Mouse (Mus musculus) embryonic facial prominence, embryonic 15.5 days (tissue): Measurements from ENCODE around the gene Csf3. TPM values are rescaled to one million over a fixed set of nuclear protein-coding genes. Genes with fewer than 3 reads are reported as not detected.
"Not testable (repeated sequence)": the region's sequence is repeated elsewhere in the genome, so short reads cannot be mapped to it uniquely, and the experiment has no call there.

ENCODE experiments used
- ATAC-seq: fragments of 200-750 bp; cut with Nextera tagmentation; 2 replicates; pipeline ENCODE4 v1.8.0; 2017; ENCODE audit warnings: low read depth, moderate TSS enrichment; ENCODE audit not compliant: insufficient number of reproducible peaks, low FRiP score, low TSS enrichment
- H3K27ac ChIP-seq: fragments of 300-500 bp; sonication (generic); replicated peaks from 2 replicates; pipeline ENCODE4 v1.5.1; 2015; ENCODE audit warnings: mild to moderate bottlenecking, inconsistent platforms
- H3K27me3 ChIP-seq: fragments of 300-500 bp; sonication (generic); 2 replicates; pipeline ENCODE4 v1.6.1; 2015; ENCODE audit warnings: inconsistent platforms
- H3K36me3 ChIP-seq: fragments of 300-500 bp; sonication (generic); 2 replicates; pipeline ENCODE4 v1.6.1; 2015; ENCODE audit warnings: mild to moderate bottlenecking, inconsistent platforms
- H3K4me1 ChIP-seq: fragments of 300-500 bp; sonication (generic); 2 replicates; pipeline ENCODE4 v1.6.1; 2015; ENCODE audit warnings: inconsistent platforms
- H3K4me2 ChIP-seq: fragments of 300-500 bp; sonication (generic); replicated peaks from 2 replicates; pipeline ENCODE4 v1.6.1; 2015; ENCODE audit warnings: mild to moderate bottlenecking, inconsistent platforms
- H3K4me3 ChIP-seq: fragments of 300-500 bp; sonication (generic); replicated peaks from 2 replicates; pipeline ENCODE4 v1.5.1; 2015; ENCODE audit warnings: mild to moderate bottlenecking, inconsistent platforms
- H3K9ac ChIP-seq: fragments of 300-500 bp; sonication (generic); 2 replicates; pipeline ENCODE4 v1.6.1; 2015; ENCODE audit warnings: inconsistent platforms
- H3K9me3 ChIP-seq: fragments of 300-500 bp; sonication (generic); replicated peaks from 2 replicates; pipeline ENCODE4 v1.6.1; 2016; ENCODE audit warnings: inconsistent platforms
- WGBS: fragments of 180-500 bp; shearing (Covaris S2); methylation state at CpG from one replicate; pipeline ENCODE4 v1.1.7; 2015; 5-methylcytosine and 5-hydroxymethylcytosine counted together
- polyA plus RNA-seq: library from polyadenylated mRNA; unstranded; fragments of >200 nt; fragmentation: Nextera tagmentation; extraction: Ambion mirVana; gene quantifications from 2 replicates; pipeline ENCODE4 v1.2.1, GENCODE M21; 2015

The Csf3 gene
- 0.12 and 0.31 TPM in 2 replicates for polyA plus RNA-seq

- no peaks in the 10 kb centered on the region for H3K27me3 ChIP-seq
- H3K4me3 ChIP-seq, result no peak within 1 kb of the TSS
- H3K4me1 ChIP-seq, result peaks cover 16% of the 10 kb centered on the region
- ATAC-seq, result no peak
- no peak within 1 kb of the TSS for H3K27ac ChIP-seq
- WGBS, result 31% methylated on average over 10 of the region's 10 CpGs
- H3K4me2 ChIP-seq, result no peak within 1 kb of the TSS
- no peaks in the 10 kb centered on the region for H3K9me3 ChIP-seq
- H3K9ac ChIP-seq, result no peak within 1 kb of the TSS
- H3K36me3 ChIP-seq, result peaks cover 22% of the 10 kb centered on the region
Observed at GRCm38 (mm10) chr11:98701213-98701670, at the start of gene Csf3. Gene Csf3, plus strand, starts transcription at chr11:98701263.

- H3K27ac ChIP-seq, H3K36me3 ChIP-seq, H3K4me1 ChIP-seq, H3K4me3 ChIP-seq, H3K9me3 ChIP-seq, H3K27me3 ChIP-seq, ATAC-seq, H3K9ac ChIP-seq, H3K4me2 ChIP-seq: not testable (repeated sequence)
- 11% methylated on average over 7 of the region's 7 CpGs for WGBS
Observed at GRCm38 (mm10) chr11:98655076-98655475, 46.0 kb upstream of the Csf3 start.

- ATAC-seq, result no peak
- no peaks in the 10 kb centered on the region for H3K9me3 ChIP-seq
- H3K4me3 ChIP-seq, result no peak overlapping the region
- no peaks in the 10 kb centered on the region for H3K27me3 ChIP-seq
- H3K9ac ChIP-seq, result no peak overlapping the region
- no peak overlapping the region for H3K27ac ChIP-seq
- H3K4me1 ChIP-seq, result no peaks in the 10 kb centered on the region
- 10% methylated on average over 6 of the region's 6 CpGs for WGBS
- no peaks in the 10 kb centered on the region for H3K36me3 ChIP-seq
- no peak overlapping the region for H3K4me2 ChIP-seq
Observed at GRCm38 (mm10) chr11:98660517-98660916, 40.5 kb upstream of the Csf3 start.

GRCm38 (mm10) chr11:98664091-98664490 is 37.0 kb upstream of the Csf3 start, which contains the start of gene Gsdma:
Gene Gsdma, plus strand, starts transcription at chr11:98664351.
- Histone ChIP-seq H3K27ac (no peak within 1 kb of the TSS), H3K27me3 (peaks cover 13% of the 10 kb centered on the region; the same call in 1 of the 2 replicates), H3K4me1 (no peaks in the 10 kb centered on the region), H3K9me3 (no peaks in the 10 kb centered on the region), H3K36me3 (no peaks in the 10 kb centered on the region), H3K4me2 (no peak within 1 kb of the TSS), H3K9ac (no peak within 1 kb of the TSS), H3K4me3 (no peak within 1 kb of the TSS)
- 0 out of 2 replicates have a peak, but pooled peaks have one; percentile 40 for ATAC-seq
- WGBS, result 17% methylated on average over 4 of the region's 4 CpGs

GRCm38 (mm10) chr11:98668984-98669383 is 32.1 kb upstream of the Csf3 start:
- Histone ChIP-seq H3K27ac (no peak overlapping the region), H3K9ac (no peak overlapping the region), H3K4me1 (no peaks in the 10 kb centered on the region), H3K27me3 (peaks cover 13% of the 10 kb centered on the region; the same call in 1 of the 2 replicates), H3K4me2 (no peak overlapping the region), H3K9me3 (no peaks in the 10 kb centered on the region), H3K4me3 (no peak overlapping the region), H3K36me3 (no peaks in the 10 kb centered on the region)
- WGBS, result 61% methylated on average over 2 of the region's 2 CpGs
- no peak for ATAC-seq

GRCm38 (mm10) chr11:98671284-98671815 is 29.7 kb upstream of the Csf3 start:
- no peak for ATAC-seq
- H3K4me1 ChIP-seq, result no peaks in the 10 kb centered on the region
- no peak overlapping the region for H3K4me2 ChIP-seq
- WGBS, result 65% methylated on average over 3 of the region's 3 CpGs
- H3K27ac ChIP-seq, result no peak overlapping the region
- H3K9me3 ChIP-seq, result no peaks in the 10 kb centered on the region
- no peak overlapping the region for H3K9ac ChIP-seq
- H3K36me3 ChIP-seq, result no peaks in the 10 kb centered on the region
- H3K4me3 ChIP-seq, result no peak overlapping the region
- H3K27me3 ChIP-seq, result peaks cover 13% of the 10 kb centered on the region; the same call in 1 of the 2 replicates

GRCm38 (mm10) chr11:98671857-98672256 is 29.2 kb upstream of the Csf3 start:
- peaks cover 13% of the 10 kb centered on the region; the same call in 1 of the 2 replicates for H3K27me3 ChIP-seq
- WGBS, result 47% methylated on average over 5 of the region's 5 CpGs
- H3K27ac ChIP-seq, result no peak overlapping the region
- H3K9me3 ChIP-seq, result no peaks in the 10 kb centered on the region
- H3K4me3 ChIP-seq, result no peak overlapping the region
- H3K4me1 ChIP-seq, result no peaks in the 10 kb centered on the region
- H3K9ac ChIP-seq, result no peak overlapping the region
- no peak for ATAC-seq
- no peaks in the 10 kb centered on the region for H3K36me3 ChIP-seq
- H3K4me2 ChIP-seq, result no peak overlapping the region

GRCm38 (mm10) chr11:98672482-98672881 is 28.6 kb upstream of the Csf3 start:
- H3K27ac ChIP-seq, result no peak overlapping the region
- WGBS, result 82% methylated on average over 5 of the region's 5 CpGs

GRCm38 (mm10) chr11:98673136-98673535 is 27.9 kb upstream of the Csf3 start:
- ATAC-seq, result peak; percentile 32; the same call in 1 of the 2 replicates
- not testable (repeated sequence) for H3K4me3 ChIP-seq, H3K36me3 ChIP-seq, H3K27me3 ChIP-seq, H3K4me1 ChIP-seq, H3K9ac ChIP-seq, H3K27ac ChIP-seq, H3K9me3 ChIP-seq
- 0 out of 2 replicates have a peak overlapping the region, but pooled peaks have one; percentile 19 for H3K4me2 ChIP-seq
- 2% methylated on average over 6 of the region's 7 CpGs for WGBS

More at GRCm38 (mm10) chr11:98672482-98672881, 28.6 kb upstream of the Csf3 start:
- Histone ChIP-seq H3K36me3 (no peaks in the 10 kb centered on the region), H3K4me2 (no peak overlapping the region), H3K4me3 (no peak overlapping the region), H3K9me3 (no peaks in the 10 kb centered on the region), H3K27me3 (peaks cover 9% of the 10 kb centered on the region; the same call in 1 of the 2 replicates), H3K4me1 (no peaks in the 10 kb centered on the region), H3K9ac (no peak overlapping the region)
- ATAC-seq, result no peak

GRCm38 (mm10) chr11:98675829-98676363 is 25.2 kb upstream of the Csf3 start:
- H3K9me3 ChIP-seq, result no peaks in the 10 kb centered on the region
- no peak overlapping the region for H3K4me2 ChIP-seq
- H3K36me3 ChIP-seq, result no peaks in the 10 kb centered on the region
- H3K9ac ChIP-seq, result no peak overlapping the region
- no peak overlapping the region for H3K27ac ChIP-seq
- H3K4me1 ChIP-seq, result no peaks in the 10 kb centered on the region
- H3K4me3 ChIP-seq, result no peak overlapping the region
- ATAC-seq, result no peak
- H3K27me3 ChIP-seq, result no peaks in the 10 kb centered on the region
- WGBS, result 33% methylated on average over 7 of the region's 7 CpGs

- H3K9ac ChIP-seq, result no peak overlapping the region
- H3K27ac ChIP-seq, result no peak overlapping the region
- no peak for ATAC-seq
- H3K4me1 ChIP-seq, result peaks cover 7% of the 10 kb centered on the region
- WGBS, result 96% methylated on average over 1 of the region's 1 CpGs
- no peaks in the 10 kb centered on the region for H3K27me3 ChIP-seq
- no peak overlapping the region for H3K4me3 ChIP-seq
- H3K36me3 ChIP-seq, result peaks cover 3% of the 10 kb centered on the region; the same call in 1 of the 2 replicates
- H3K4me2 ChIP-seq, result no peak overlapping the region
- no peaks in the 10 kb centered on the region for H3K9me3 ChIP-seq
Observed at GRCm38 (mm10) chr11:98680023-98680422, 21.0 kb upstream of the Csf3 start.

- ATAC-seq, H3K4me2 ChIP-seq, H3K4me3 ChIP-seq, H3K36me3 ChIP-seq, H3K9ac ChIP-seq, H3K9me3 ChIP-seq, H3K4me1 ChIP-seq, H3K27me3 ChIP-seq, H3K27ac ChIP-seq: not testable (repeated sequence)
- WGBS, result 90% methylated on average over 4 of the region's 4 CpGs
Observed at GRCm38 (mm10) chr11:98680595-98680994, 20.5 kb upstream of the Csf3 start.
